Mouse (Mus musculus): ENCODE data around the gene Sgcb. TPM values are rescaled to one million over a fixed set of nuclear protein-coding genes. Genes with fewer than 3 reads are reported as not detected.

The Sgcb gene
- polyA plus RNA-seq (2016; fragmentation: Nextera tagmentation; extraction: Ambion mirVana) = 27.0 and 30.7 TPM in 2 replicates

DNA sequence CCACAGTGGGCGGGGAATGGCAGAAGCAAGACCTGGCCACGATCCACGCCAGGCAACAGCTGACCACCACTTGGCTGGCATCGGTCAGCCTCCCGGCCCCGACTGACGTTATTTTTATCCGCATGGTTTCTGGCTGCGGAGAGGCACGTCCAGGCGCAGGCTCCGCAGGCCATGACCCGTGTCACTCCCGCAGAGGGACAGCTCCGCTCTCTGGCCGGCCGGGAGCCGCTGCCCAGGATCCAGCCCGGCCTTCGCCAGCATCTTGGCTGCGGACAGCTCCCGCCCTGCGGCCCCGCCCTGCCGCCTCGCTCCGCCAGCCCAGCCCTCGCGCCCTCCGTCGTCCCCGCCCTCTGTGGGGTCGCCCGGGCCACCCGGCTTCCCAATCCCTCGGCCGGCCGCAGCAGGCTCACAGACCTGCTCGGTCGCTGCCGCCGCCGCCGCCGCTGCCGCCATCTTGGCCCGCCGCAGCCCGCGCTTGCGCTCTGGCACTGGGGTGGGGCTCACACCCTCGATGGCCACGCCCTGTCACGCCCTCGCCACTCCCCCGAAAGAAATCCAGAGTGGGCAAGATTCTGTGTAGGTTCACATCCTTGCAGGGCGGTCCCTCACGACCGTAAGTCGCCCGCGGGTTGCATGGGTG lies at the start of gene Sgcb:
TSS of gene Sgcb (minus strand) at position 530 of the 640 bp plus-strand sequence.
- no peak within 1 kb of the TSS for H3K27ac ChIP-seq
- H3K27me3 ChIP-seq (replicated peaks) = peaks cover 41% of the 10 kb centered on the region
- WGBS = under 1% methylated on average over 62 of the region's 62 CpGs
- peak within 1 kb of the TSS; percentile 85 for H3K4me2 ChIP-seq (replicated peaks)
- H3K9me3 ChIP-seq = no peaks in the 10 kb centered on the region
- peak within 1 kb of the TSS; percentile 90 for H3K4me3 ChIP-seq
- H3K4me1 ChIP-seq = peaks cover 20% of the 10 kb centered on the region
- peaks cover 1% of the 10 kb centered on the region; the same call in 1 of the 2 replicates for H3K36me3 ChIP-seq
- ATAC-seq (ENCODE audit: low FRiP score, low read depth) = peak; percentile 75
- peak within 1 kb of the TSS; percentile 90 for H3K9ac ChIP-seq

DNA sequence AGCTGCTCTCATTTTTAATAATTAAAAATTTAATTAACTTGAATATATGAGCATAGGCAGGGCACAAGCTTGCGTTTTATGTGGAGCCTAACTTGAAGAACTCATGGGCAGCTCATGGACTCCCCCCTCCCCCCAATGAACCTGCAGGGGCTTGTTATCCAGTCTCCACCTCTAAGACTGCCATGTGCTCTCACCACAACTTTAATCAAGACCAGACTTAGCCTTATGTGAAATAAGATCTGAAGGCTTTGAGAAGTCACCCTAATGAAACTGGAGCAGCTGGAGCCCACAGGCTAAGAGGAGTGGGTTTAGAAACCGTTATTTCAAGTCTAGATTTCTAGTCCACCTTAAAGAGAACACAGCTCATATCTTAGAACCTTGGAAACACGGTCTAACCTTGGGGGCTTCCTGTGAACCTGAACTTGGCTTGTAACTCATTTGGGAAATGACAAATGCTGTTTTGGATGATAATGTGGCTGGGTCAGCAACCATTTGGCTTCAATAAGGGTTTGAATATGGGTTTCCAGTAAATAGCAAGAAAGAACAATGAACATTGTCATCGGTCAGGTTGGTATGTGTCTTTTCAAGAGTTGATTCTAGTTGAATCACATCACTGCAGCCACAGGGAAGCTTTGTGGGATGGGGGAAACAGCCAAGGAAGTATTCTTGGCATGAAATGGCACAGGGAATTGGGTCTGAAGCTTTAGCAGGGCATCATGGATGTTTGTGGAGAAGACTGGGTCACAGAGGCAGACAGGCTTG lies 46.8 kb upstream of the Sgcb start:
- no peaks in the 10 kb centered on the region for H3K36me3 ChIP-seq
- H3K4me3 ChIP-seq = no peak overlapping the region
- no peaks in the 10 kb centered on the region for H3K4me1 ChIP-seq
- WGBS = 85% methylated on average over 4 of the region's 4 CpGs
- H3K9me3 ChIP-seq = no peaks in the 10 kb centered on the region
- no peak overlapping the region for H3K4me2 ChIP-seq (replicated peaks)
- no peak overlapping the region for H3K27ac ChIP-seq
- H3K27me3 ChIP-seq (replicated peaks) = no peaks in the 10 kb centered on the region
- no peak for ATAC-seq (ENCODE audit: low FRiP score, low read depth)
- H3K9ac ChIP-seq = no peak overlapping the region

DNA sequence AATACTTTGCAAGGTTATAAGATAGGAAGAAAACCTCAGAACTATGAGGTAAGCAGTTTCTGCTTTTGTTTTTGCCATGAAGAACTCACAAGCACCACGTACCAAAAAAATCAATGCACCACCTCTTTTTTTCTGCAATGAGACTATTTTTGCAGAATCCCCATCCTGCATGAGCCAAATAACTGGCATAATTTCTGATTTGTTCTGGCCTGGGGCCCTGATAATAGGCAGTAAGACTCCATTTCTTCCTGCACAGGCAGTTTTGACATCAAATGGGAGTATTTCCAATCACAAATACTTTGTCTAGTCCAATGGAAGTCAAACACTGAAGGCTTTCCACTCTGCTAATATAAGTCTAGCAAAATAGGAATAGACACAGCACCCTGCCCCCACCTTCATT lies 46.2 kb upstream of the Sgcb start:
- WGBS = 95% methylated on average over 1 of the region's 1 CpGs
- Histone ChIP-seq H3K36me3 (no peaks in the 10 kb centered on the region), H3K4me1 (no peaks in the 10 kb centered on the region), H3K4me3 (no peak overlapping the region), H3K4me2 (replicated peaks) (no peak overlapping the region), H3K9me3 (no peaks in the 10 kb centered on the region), H3K27ac (no peak overlapping the region), H3K9ac (no peak overlapping the region), H3K27me3 (replicated peaks) (no peaks in the 10 kb centered on the region)
- no peak for ATAC-seq (ENCODE audit: low FRiP score, low read depth)

DNA sequence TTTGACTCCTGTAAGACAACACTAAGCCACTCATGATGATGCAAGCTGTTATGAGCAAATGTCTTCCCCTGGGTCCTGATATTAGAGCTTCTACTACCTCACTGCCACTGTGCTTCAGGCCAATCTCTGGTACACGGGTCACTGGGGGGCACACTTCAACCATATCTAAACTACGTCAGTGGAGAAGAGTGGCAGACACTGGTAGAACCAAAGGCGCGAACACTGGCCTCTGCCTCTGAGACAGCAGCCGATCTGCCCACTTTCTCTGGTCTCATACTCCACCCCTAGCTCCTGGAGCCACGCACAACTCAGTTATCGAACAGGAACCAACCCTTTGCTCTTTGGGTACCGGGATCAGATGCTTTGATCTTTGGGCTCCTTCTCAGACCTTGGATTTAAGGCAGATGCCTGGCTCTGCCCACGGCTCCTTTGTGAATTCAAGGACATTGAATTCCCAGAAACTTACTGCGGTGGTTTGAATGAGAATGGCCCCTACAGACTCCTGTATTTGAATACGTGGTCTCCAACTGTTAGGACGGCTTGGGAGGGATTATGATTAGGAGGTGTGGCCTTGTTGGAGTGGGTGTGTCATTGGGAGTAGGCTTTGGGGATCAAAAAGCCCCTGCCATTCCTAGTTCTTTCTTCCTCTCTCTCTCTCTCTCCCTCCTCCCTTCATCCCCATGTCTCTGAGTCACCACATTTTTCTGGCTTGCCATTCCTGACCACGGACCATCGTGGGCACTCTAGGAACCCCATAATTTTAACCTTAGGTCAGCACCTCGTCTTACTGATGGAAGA lies 44.3 kb upstream of the Sgcb start:
- no peak overlapping the region for H3K27ac ChIP-seq
- H3K36me3 ChIP-seq = no peaks in the 10 kb centered on the region
- no peak overlapping the region for H3K4me2 ChIP-seq (replicated peaks)
- WGBS = 36% methylated on average over 15 of the region's 15 CpGs
- no peak for ATAC-seq (ENCODE audit: low FRiP score, low read depth)
- H3K4me3 ChIP-seq = no peak overlapping the region
- H3K9ac ChIP-seq = no peak overlapping the region
- no peaks in the 10 kb centered on the region for H3K27me3 ChIP-seq (replicated peaks)
- no peaks in the 10 kb centered on the region for H3K9me3 ChIP-seq
- H3K4me1 ChIP-seq = no peaks in the 10 kb centered on the region

DNA sequence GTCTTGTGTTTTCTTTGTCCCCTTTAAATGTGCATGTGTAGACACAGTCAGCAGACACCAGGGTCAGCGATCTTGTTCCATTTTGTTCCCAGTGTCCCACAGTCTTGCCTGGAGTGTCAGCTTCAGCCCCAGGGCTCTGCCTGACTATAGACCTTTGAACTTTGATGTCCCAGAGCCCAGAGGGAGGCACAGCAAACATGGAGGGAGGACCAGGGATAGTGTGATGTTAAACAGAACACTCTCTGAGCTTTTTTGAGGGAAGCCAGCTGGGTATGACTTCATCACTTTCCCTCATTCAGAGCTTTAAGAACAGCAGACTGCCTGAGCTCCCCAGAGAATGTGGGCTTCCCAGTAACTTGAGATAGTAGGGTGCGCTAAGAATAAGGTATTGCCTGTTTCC lies 42.6 kb upstream of the Sgcb start:
- Histone ChIP-seq H3K4me3 (no peak overlapping the region), H3K27ac (no peak overlapping the region), H3K4me1 (no peaks in the 10 kb centered on the region), H3K36me3 (no peaks in the 10 kb centered on the region), H3K4me2 (replicated peaks) (no peak overlapping the region), H3K27me3 (replicated peaks) (no peaks in the 10 kb centered on the region), H3K9ac (no peak overlapping the region), H3K9me3 (no peaks in the 10 kb centered on the region)
- WGBS = 72% methylated on average over 2 of the region's 2 CpGs
- ATAC-seq (ENCODE audit: low FRiP score, low read depth) = no peak

DNA sequence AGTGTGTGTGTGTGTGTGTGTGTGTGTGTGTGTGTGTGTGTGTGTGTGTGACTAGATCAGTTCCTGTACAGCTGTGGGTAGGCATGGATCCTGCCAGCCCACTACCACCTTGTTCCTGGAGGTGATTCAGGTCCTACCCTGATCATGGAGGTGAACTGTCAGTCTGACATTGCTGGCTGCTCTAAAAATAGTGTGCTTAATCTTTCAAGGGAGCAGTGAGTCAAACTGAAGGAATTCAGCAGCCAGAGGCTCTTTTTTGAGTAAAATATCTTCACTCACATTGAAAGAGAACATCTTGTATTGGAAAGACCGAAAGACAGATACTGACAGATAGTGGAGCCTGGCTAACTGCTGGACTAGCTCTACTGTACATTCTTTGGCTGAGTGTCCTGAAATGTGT lies 41.0 kb upstream of the Sgcb start:
- no peak for ATAC-seq (ENCODE audit: low FRiP score, low read depth)
- no peak overlapping the region for H3K4me2 ChIP-seq (replicated peaks)
- no peak overlapping the region for H3K27ac ChIP-seq
- no peaks in the 10 kb centered on the region for H3K4me1 ChIP-seq
- H3K9ac ChIP-seq = no peak overlapping the region
- H3K36me3 ChIP-seq = no peaks in the 10 kb centered on the region
- H3K9me3 ChIP-seq = no peaks in the 10 kb centered on the region
- 93% methylated on average over 1 of the region's 1 CpGs for WGBS
- no peaks in the 10 kb centered on the region for H3K27me3 ChIP-seq (replicated peaks)
- no peak overlapping the region for H3K4me3 ChIP-seq

DNA sequence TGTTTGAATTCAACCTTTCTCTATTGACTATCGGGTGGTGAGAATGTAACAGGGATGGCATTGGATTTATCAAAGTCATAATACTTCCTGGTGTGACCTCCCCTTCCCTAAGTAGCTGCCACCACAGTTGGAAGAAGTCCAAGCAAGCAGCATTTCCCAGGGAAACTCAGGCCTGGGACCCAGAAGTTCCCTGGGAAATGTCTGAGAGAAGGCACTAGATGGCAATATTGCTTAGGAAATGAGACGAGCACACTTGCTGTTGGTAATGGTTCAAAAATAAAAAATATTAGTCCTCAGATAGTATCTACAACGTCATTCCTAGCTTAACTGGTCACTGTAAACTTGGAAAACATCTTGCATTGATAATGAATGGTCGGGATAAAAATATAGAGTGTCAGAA lies 38.6 kb upstream of the Sgcb start:
- H3K4me2 ChIP-seq (replicated peaks) = no peak overlapping the region
- no peaks in the 10 kb centered on the region for H3K36me3 ChIP-seq
- H3K4me1 ChIP-seq = no peaks in the 10 kb centered on the region
- H3K9me3 ChIP-seq = no peaks in the 10 kb centered on the region
- H3K27ac ChIP-seq = no peak overlapping the region
- 41% methylated on average over 4 of the region's 4 CpGs for WGBS
- H3K9ac ChIP-seq = no peak overlapping the region
- no peak for ATAC-seq (ENCODE audit: low FRiP score, low read depth)
- H3K27me3 ChIP-seq (replicated peaks) = no peaks in the 10 kb centered on the region
- no peak overlapping the region for H3K4me3 ChIP-seq

DNA sequence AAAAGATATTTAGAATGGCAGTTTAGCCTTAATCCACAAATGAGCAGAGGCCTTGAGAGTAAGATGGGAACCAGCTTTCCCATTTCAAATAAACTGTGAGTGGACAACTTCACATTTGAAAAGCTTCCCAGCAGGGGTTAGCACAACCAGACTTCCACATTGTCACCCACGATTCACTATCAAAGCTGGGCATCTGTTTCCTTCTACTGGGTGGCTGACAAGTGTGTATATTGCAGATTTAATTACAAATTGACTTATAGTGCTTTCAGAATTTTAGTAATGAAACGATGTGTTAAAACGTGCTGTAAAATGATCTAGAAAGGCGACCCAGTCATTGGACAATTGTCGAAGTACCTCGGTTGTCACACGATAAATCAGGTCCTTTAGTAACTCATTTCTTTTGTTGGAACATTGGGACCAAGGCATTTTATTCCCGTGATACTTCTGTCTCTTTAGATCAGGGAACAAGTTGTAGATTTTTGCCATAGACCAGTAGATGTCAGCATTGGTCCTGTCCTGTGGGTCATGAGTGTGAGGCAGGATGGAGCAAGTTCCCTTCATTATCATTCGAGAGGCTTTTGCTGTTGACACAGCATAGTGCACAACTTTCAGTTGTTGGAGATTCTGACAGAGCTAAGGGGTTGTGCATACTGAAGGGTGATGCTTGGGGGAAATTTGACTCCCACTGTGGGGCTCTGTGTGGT lies 36.3 kb upstream of the Sgcb start:
- Histone ChIP-seq H3K4me3 (no peak overlapping the region), H3K36me3 (no peaks in the 10 kb centered on the region), H3K27me3 (replicated peaks) (no peaks in the 10 kb centered on the region), H3K4me1 (no peaks in the 10 kb centered on the region), H3K27ac (no peak overlapping the region), H3K9me3 (no peaks in the 10 kb centered on the region), H3K9ac (no peak overlapping the region), H3K4me2 (replicated peaks) (no peak overlapping the region)
- WGBS = 51% methylated on average over 9 of the region's 9 CpGs
- no peak for ATAC-seq (ENCODE audit: low FRiP score, low read depth)

DNA sequence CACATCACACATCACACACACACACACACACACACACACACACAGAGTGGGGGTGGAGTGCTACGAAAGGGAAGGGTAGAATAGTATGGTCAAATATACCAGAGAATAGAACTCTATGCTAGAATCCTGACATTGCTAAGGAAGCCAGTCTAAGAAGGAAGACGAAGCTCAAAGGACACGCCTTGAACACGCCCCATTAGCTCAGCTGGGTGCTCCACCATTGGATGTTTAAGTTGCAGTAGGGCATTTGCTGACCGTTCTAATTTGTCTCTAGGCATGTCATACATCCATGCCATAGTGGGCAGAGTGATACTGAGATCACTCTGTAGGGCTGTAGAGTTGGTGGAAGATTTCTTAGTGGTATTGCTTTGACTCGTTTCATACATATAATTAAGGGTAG lies 35.6 kb upstream of the Sgcb start:
- H3K27me3 ChIP-seq (replicated peaks) = no peaks in the 10 kb centered on the region
- no peak for ATAC-seq (ENCODE audit: low FRiP score, low read depth)
- no peak overlapping the region for H3K4me2 ChIP-seq (replicated peaks)
- WGBS = 79% methylated on average over 6 of the region's 6 CpGs
- no peaks in the 10 kb centered on the region for H3K4me1 ChIP-seq
- H3K9ac ChIP-seq = no peak overlapping the region
- H3K27ac ChIP-seq = no peak overlapping the region
- no peaks in the 10 kb centered on the region for H3K36me3 ChIP-seq
- no peak overlapping the region for H3K4me3 ChIP-seq
- H3K9me3 ChIP-seq = no peaks in the 10 kb centered on the region

DNA sequence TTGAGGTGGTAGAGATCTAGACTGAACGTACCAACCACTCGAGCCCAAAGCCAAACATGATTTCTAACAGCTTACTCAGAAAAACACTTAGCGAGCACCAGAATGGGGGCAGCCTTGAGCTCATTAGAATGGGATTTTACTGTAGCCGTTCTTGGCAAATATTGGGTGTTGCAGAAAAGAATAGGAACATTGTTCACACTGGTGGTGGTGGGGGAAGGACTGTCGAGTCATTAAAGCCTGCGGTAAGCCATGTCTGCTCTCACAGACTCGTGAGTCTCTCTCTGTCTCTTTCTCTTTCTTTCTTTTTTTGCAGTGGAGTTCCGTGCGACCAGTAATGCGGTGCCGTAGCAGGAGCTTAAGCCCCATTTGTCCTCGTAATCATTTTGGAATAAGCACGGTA lies 29.0 kb upstream of the Sgcb start:
- 76% methylated on average over 13 of the region's 13 CpGs for WGBS
- Histone ChIP-seq H3K27me3 (replicated peaks) (no peaks in the 10 kb centered on the region), H3K4me2 (replicated peaks) (no peak overlapping the region), H3K4me3 (no peak overlapping the region), H3K27ac (no peak overlapping the region), H3K4me1 (no peaks in the 10 kb centered on the region), H3K9ac (no peak overlapping the region), H3K9me3 (no peaks in the 10 kb centered on the region), H3K36me3 (no peaks in the 10 kb centered on the region)
- ATAC-seq (ENCODE audit: low FRiP score, low read depth) = no peak

DNA sequence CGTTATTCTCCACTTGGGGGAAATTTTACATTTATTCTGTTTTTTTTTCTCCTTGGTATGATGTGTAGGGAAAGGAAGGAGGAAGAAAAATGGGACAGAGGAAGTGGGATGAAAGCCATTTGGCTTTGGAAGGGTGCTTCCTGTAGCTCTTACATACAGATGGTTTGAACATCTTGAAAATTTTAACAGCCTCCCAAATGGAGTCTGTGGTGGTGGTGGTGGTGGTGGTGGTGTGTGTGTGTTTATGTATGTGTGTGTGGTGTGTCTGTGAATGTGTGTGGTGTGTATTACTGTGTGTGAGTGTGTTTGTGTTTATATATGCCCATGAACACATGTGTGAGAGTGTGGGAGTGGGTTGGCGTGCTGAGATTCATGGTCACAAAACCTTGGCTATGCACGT lies 28.0 kb upstream of the Sgcb start:
- no peak for ATAC-seq (ENCODE audit: low FRiP score, low read depth)
- 93% methylated on average over 3 of the region's 3 CpGs for WGBS
- H3K9me3 ChIP-seq = no peaks in the 10 kb centered on the region
- H3K27ac ChIP-seq = no peak overlapping the region
- no peaks in the 10 kb centered on the region for H3K4me1 ChIP-seq
- no peak overlapping the region for H3K9ac ChIP-seq
- no peaks in the 10 kb centered on the region for H3K36me3 ChIP-seq
- H3K27me3 ChIP-seq (replicated peaks) = no peaks in the 10 kb centered on the region
- no peak overlapping the region for H3K4me3 ChIP-seq
- no peak overlapping the region for H3K4me2 ChIP-seq (replicated peaks)

DNA sequence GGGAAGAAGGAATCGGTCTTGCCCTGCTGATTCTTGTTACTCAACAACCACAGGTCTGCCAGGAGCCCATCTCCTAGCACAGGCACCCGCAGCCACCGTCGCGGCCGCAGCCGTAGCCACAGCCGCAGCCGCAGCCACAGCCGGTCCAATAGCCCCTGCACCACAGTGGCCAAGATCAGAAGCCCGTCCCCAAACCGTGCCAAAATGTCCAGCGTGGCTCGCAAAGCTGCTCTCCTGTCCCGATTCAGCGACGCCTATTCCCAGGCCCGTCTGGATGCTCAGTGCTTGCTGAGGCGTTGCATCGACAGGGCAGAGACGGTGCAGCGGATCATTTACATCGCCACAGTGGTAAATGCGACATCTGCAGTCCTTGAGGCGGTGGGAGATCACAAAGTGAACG lies 21.8 kb upstream of the Sgcb start:
- no peaks in the 10 kb centered on the region for H3K4me1 ChIP-seq
- no peak for ATAC-seq (ENCODE audit: low FRiP score, low read depth)
- WGBS = 42% methylated on average over 26 of the region's 26 CpGs
- H3K36me3 ChIP-seq = no peaks in the 10 kb centered on the region
- H3K27ac ChIP-seq = no peak overlapping the region
- no peak overlapping the region for H3K4me3 ChIP-seq
- H3K9ac ChIP-seq = no peak overlapping the region
- peak overlapping the region; percentile 43 for H3K4me2 ChIP-seq (replicated peaks)
- no peaks in the 10 kb centered on the region for H3K9me3 ChIP-seq
- no peaks in the 10 kb centered on the region for H3K27me3 ChIP-seq (replicated peaks)
